Mouse (Mus musculus): Measurements from ENCODE around the gene Nucks1.

- TF ChIP-seq CTCF (IDR thresholded peaks at IDR 0.05; ENCODE audit: low read depth, low read length) (no peak), POLR2A (IDR thresholded peaks at IDR 0.05; ENCODE audit: borderline replicate concordance, low read depth, low read length) (no peak)
Observed at GRCm38 (mm10) chr1:131961004-131961403, 50.7 kb downstream of the Nucks1 start.

All from bone marrow macrophage, adult 2 months (primary cell).